Mouse (Mus musculus) stomach, postnatal 0 days (tissue): ENCODE results near the gene Thbs1. TPM values are rescaled to one million over a fixed set of nuclear protein-coding genes. Genes with fewer than 3 reads are reported as not detected.

ENCODE experiments used
- ATAC-seq: fragments of 200-750 bp; cut with Nextera tagmentation; 2 replicates; pipeline ENCODE4 v1.8.0; 2017; ENCODE audit not compliant: low FRiP score, low TSS enrichment
- DNase-seq: peaks from one replicate; pipeline ENCODE4 v3.0.0-alpha.2; 2016; ENCODE audit warnings: low spot score
- H3K27ac ChIP-seq: fragments of 300-500 bp; sonication (generic); replicated peaks from 2 replicates; pipeline ENCODE4 v1.5.1; 2014; ENCODE audit warnings: mild to moderate bottlenecking, control low read depth
- H3K27me3 ChIP-seq: fragments of 300-500 bp; sonication (generic); 2 replicates; pipeline ENCODE4 v1.6.1; 2014; ENCODE audit warnings: low read length; ENCODE audit not compliant: control insufficient read depth, insufficient read depth
- H3K36me3 ChIP-seq: fragments of 300-500 bp; sonication (generic); 2 replicates; pipeline ENCODE4 v1.6.1; 2014; ENCODE audit warnings: low read length, mixed read lengths; ENCODE audit not compliant: control insufficient read depth, insufficient read depth
- H3K4me1 ChIP-seq: fragments of 300-500 bp; sonication (generic); replicated peaks from 2 replicates; pipeline ENCODE4 v1.6.1; 2014; ENCODE audit warnings: antibody characterized with exemption; ENCODE audit not compliant: control insufficient read depth, insufficient read depth
- H3K4me2 ChIP-seq: fragments of 300-500 bp; sonication (generic); replicated peaks from 2 replicates; pipeline ENCODE4 v1.6.1; 2014; ENCODE audit warnings: low read depth, mild to moderate bottlenecking, control low read depth, moderate library complexity
- H3K4me3 ChIP-seq: fragments of 300-500 bp; sonication (generic); 2 replicates; pipeline ENCODE4 v1.5.1; 2014; ENCODE audit warnings: low read depth, low read length, control low read depth
- H3K9ac ChIP-seq: fragments of 300-500 bp; sonication (generic); 2 replicates; pipeline ENCODE4 v1.6.1; 2014; ENCODE audit warnings: mild to moderate bottlenecking, low read length, control low read depth, mixed read lengths
- H3K9me3 ChIP-seq: fragments of 300-500 bp; sonication (generic); 2 replicates; pipeline ENCODE4 v1.6.1; 2016; ENCODE audit warnings: low read length; ENCODE audit not compliant: control insufficient read depth
- CTCF ChIP-seq: IDR thresholded peaks from 2 replicates; pipeline ENCODE4 v1.5.1; 2016; ENCODE audit warnings: antibody characterized with exemption, low read depth, mild to moderate bottlenecking, moderate library complexity
- EP300 ChIP-seq: optimal IDR thresholded peaks from 2 replicates; pipeline ENCODE3; 2016; ENCODE audit warnings: antibody characterized with exemption
- WGBS: fragments of 180-500 bp; shearing (Covaris S2); extraction: QIAGEN DNeasy Blood & Tissue Kit; methylation state at CpG from one replicate; pipeline ENCODE4 v1.1.7; 2014; 5-methylcytosine and 5-hydroxymethylcytosine counted together
- polyA plus RNA-seq: library from polyadenylated mRNA; unstranded; fragments of >200 nt; fragmentation: Nextera tagmentation; extraction: Ambion mirVana; gene quantifications from 2 replicates; pipeline ENCODE4 v1.2.1, GENCODE M21; 2015

Thbs1 gene
- polyA plus RNA-seq, 1 experiment from 2014 or later = 19.0 TPM

GRCm38 (mm10) chr2:118085647-118086046 lies 26.0 kb upstream of the Thbs1 start:
- 87% methylated on average over 2 of the region's 2 CpGs for WGBS
- Histone ChIP-seq H3K27ac (no peak overlapping the region), H3K9me3 (no peaks in the 10 kb centered on the region), H3K4me1 (no peaks in the 10 kb centered on the region), H3K9ac (no peak overlapping the region), H3K27me3 (no peaks in the 10 kb centered on the region), H3K4me3 (no peak overlapping the region), H3K4me2 (no peak overlapping the region), H3K36me3 (no peaks in the 10 kb centered on the region)
- no peak for ATAC-seq
- no peak for DNase-seq
- TF ChIP-seq EP300 (no peak), CTCF (no peak)

- no peaks in the 10 kb centered on the region for H3K9me3 ChIP-seq
- no peak for DNase-seq
- no peak overlapping the region for H3K27ac ChIP-seq
- no peak overlapping the region for H3K4me3 ChIP-seq
- no peak overlapping the region for H3K9ac ChIP-seq
- WGBS = 83% methylated on average over 10 of the region's 10 CpGs
- H3K36me3 ChIP-seq = no peaks in the 10 kb centered on the region
- ATAC-seq = no peak
- no peaks in the 10 kb centered on the region for H3K27me3 ChIP-seq
- H3K4me2 ChIP-seq = no peak overlapping the region
- TF ChIP-seq EP300 (no peak), CTCF (no peak)
- no peaks in the 10 kb centered on the region for H3K4me1 ChIP-seq
Measured at GRCm38 (mm10) chr2:118087044-118087726, 24.5 kb upstream of the Thbs1 start.

GRCm38 (mm10) chr2:118091226-118091625 lies 20.4 kb upstream of the Thbs1 start:
- H3K27ac ChIP-seq = no peak overlapping the region
- H3K4me3 ChIP-seq = no peak overlapping the region
- H3K27me3 ChIP-seq = no peaks in the 10 kb centered on the region
- ATAC-seq = no peak
- H3K4me1 ChIP-seq = no peaks in the 10 kb centered on the region
- 85% methylated on average over 5 of the region's 5 CpGs for WGBS
- DNase-seq = no peak
- no peak overlapping the region for H3K4me2 ChIP-seq
- no peaks in the 10 kb centered on the region for H3K9me3 ChIP-seq
- no peak overlapping the region for H3K9ac ChIP-seq
- H3K36me3 ChIP-seq = no peaks in the 10 kb centered on the region
- TF ChIP-seq CTCF = no peak

- 67% methylated on average over 4 of the region's 4 CpGs for WGBS
- DNase-seq (no peak), ATAC-seq (no peak)
- H3K4me1 ChIP-seq = no peaks in the 10 kb centered on the region
- H3K4me2 ChIP-seq = no peak overlapping the region
- H3K9ac ChIP-seq = no peak overlapping the region
- H3K36me3 ChIP-seq = no peaks in the 10 kb centered on the region
- H3K4me3 ChIP-seq = no peak overlapping the region
- TF ChIP-seq CTCF = no peak
- TF ChIP-seq EP300 = no peak
- no peak overlapping the region for H3K27ac ChIP-seq
- H3K27me3 ChIP-seq = no peaks in the 10 kb centered on the region
- H3K9me3 ChIP-seq = no peaks in the 10 kb centered on the region
Measured at GRCm38 (mm10) chr2:118099104-118099503, 12.6 kb upstream of the Thbs1 start.

GRCm38 (mm10) chr2:118102169-118102568 lies 9.5 kb upstream of the Thbs1 start:
- Histone ChIP-seq H3K27me3 (no peaks in the 10 kb centered on the region), H3K4me2 (no peak overlapping the region), H3K4me3 (no peak overlapping the region), H3K27ac (no peak overlapping the region), H3K9me3 (no peaks in the 10 kb centered on the region), H3K36me3 (no peaks in the 10 kb centered on the region), H3K4me1 (no peaks in the 10 kb centered on the region), H3K9ac (no peak overlapping the region)
- DNase-seq = no peak
- ATAC-seq = no peak
- WGBS = 57% methylated on average over 4 of the region's 4 CpGs
- TF ChIP-seq CTCF (no peak), EP300 (no peak)

GRCm38 (mm10) chr2:118110225-118110915 lies 1.3 kb upstream of the Thbs1 start:
- peak overlapping the region; percentile 67 for H3K4me2 ChIP-seq
- TF ChIP-seq EP300 = no peak
- no peak for TF ChIP-seq CTCF
- WGBS = 13% methylated on average over 17 of the region's 17 CpGs
- peak; percentile 58 for ATAC-seq
- peak overlapping the region; percentile 56 for H3K27ac ChIP-seq
- no peaks in the 10 kb centered on the region for H3K9me3 ChIP-seq
- peaks cover 6% of the 10 kb centered on the region; the same call in 1 of the 2 replicates for H3K36me3 ChIP-seq
- H3K27me3 ChIP-seq = no peaks in the 10 kb centered on the region
- H3K4me3 ChIP-seq = peak overlapping the region; percentile 67
- peaks cover 7% of the 10 kb centered on the region; the same call in 1 of the 2 replicates for H3K4me1 ChIP-seq
- peak; percentile 45 for DNase-seq
- peak overlapping the region; percentile 35 for H3K9ac ChIP-seq
